Mouse (Mus musculus) heart, adult 2 months (tissue): Measurements from ENCODE around the gene Arap1. TPM values are rescaled to one million over a fixed set of nuclear protein-coding genes. Genes with fewer than 3 reads are reported as not detected.

Experiments
- DNase-seq, 2 experiments: peaks; one replicate each; pipeline ENCODE4 v3.0.0; 2021
- H3K27ac ChIP-seq: fragments of 200-600 bp; 2 replicates; pipeline ENCODE4 v1.8.1; 2022
- H3K27me3 ChIP-seq: fragments of 200-500 bp; 2 replicates; pipeline ENCODE4 v1.6.1; 2012; ENCODE audit warnings: mild to moderate bottlenecking, low read length, inconsistent platforms, mixed read lengths; ENCODE audit not compliant: control insufficient read depth, insufficient read depth
- H3K36me3 ChIP-seq: fragments of 200-500 bp; 2 replicates; pipeline ENCODE4 v1.6.1; 2012; ENCODE audit warnings: low read length, inconsistent platforms; ENCODE audit not compliant: control insufficient read depth, insufficient read depth
- H3K4me1 ChIP-seq: fragments of 200-500 bp; 2 replicates; pipeline ENCODE4 v1.6.1; 2011; ENCODE audit warnings: low read length; ENCODE audit not compliant: control insufficient read depth, insufficient read depth
- H3K4me3 ChIP-seq: fragments of 200-600 bp; 2 replicates; pipeline ENCODE4 v1.8.1; 2022
- H3K79me2 ChIP-seq: fragments of 200-500 bp; replicated peaks from 2 replicates; pipeline ENCODE4 v1.6.1; 2012; ENCODE audit warnings: mild to moderate bottlenecking, inconsistent platforms, low read length, moderate library complexity, mixed read lengths; ENCODE audit not compliant: control insufficient read depth, insufficient read depth
- H3K9ac ChIP-seq: fragments of 200-500 bp; 2 replicates; pipeline ENCODE4 v1.6.1; 2012; ENCODE audit warnings: low read depth, mild to moderate bottlenecking, control low read depth, inconsistent platforms, low read length, mixed read lengths
- CTCF ChIP-seq: fragments of 200-600 bp; IDR thresholded peaks from 2 replicates; pipeline ENCODE4 v1.8.1; 2022; ENCODE audit warnings: antibody characterized with exemption, mild to moderate bottlenecking, moderate library complexity
- EP300 ChIP-seq: fragments of 200-500 bp; IDR thresholded peaks from 2 replicates; pipeline ENCODE4 v1.6.1; 2011; ENCODE audit warnings: low read depth, low read length, control low read depth; ENCODE audit not compliant: insufficient read depth
- POLR2A ChIP-seq: fragments of 200-500 bp; IDR thresholded peaks from 2 replicates; pipeline ENCODE4 v1.6.1; 2011; ENCODE audit warnings: mild to moderate bottlenecking, low read depth, low read length, control low read depth; ENCODE audit not compliant: insufficient read depth
- WGBS: fragments of 180-500 bp; shearing (Covaris S2); methylation state at CpG from one replicate; pipeline ENCODE4 v1.1.7; 2018; 5-methylcytosine and 5-hydroxymethylcytosine counted together
- intact Hi-C: fragments of 180-260 bp; cut with DNase I; formaldehyde crosslinking; loops from one replicate; pipeline ENCODE4 v1.15.1; 2025
- polyA plus RNA-seq: library from polyadenylated mRNA; depleted of rRNA; stranded (reverse); fragments of >200 nt; gene quantifications from 2 replicates; pipeline ENCODE4 v1.2.3, GENCODE M21; 2012
- total RNA-seq, 2 experiments: library from RNA; stranded (reverse); gene quantifications; 2 replicates each; pipeline ENCODE4 v1.2.3; 2021

The Arap1 gene
- total and polyA plus RNA-seq, 3 experiments = 30.1 to 55.9 (median 32.6) TPM

DNA sequence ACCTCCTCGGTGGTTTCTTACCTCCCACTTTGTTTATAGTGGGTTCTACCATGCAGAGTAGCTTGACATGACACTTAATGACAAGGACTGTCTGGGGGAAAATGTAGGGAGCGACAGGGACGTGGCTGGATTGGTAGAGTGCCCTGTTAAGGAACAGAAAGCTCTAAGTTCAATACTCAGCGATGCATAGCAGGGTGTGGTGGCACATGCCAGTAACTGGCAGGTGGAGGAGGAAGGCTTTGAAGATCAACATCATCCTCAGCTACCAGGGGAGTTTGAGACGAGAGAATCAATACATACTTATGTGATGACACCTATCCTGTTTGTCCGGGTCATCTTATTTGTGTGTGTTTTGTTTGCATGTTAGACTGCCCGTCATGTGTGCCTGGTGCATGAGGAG is 21.8 kb downstream of the Arap1 start:
- H3K36me3 ChIP-seq = no peaks in the 10 kb centered on the region

DNA sequence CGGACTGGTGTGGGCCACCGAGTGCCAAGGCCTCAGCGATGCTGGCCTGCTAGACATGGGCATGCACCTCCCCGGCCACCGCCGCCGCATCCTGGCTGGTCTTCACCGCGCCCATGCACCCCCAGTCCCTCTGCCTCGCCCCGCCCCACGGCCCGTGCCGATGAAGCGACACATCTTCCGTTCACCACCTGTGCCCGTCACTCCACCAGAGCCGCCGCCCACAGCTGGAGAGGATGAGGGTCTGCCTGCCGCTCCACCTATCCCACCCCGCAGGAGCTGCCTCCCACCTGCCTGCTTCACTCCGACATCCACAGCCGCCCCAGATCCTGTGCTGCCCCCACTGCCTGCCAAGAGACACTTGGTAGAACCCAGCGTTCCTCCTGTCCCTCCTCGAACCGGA is 25.2 kb downstream of the Arap1 start:
- no peaks in the 10 kb centered on the region for H3K79me2 ChIP-seq
- H3K27ac ChIP-seq = no peak overlapping the region
- no peaks in the 10 kb centered on the region for H3K27me3 ChIP-seq
- peaks cover 2% of the 10 kb centered on the region for H3K4me1 ChIP-seq
- no peak overlapping the region for H3K4me3 ChIP-seq
- H3K36me3 ChIP-seq = no peaks in the 10 kb centered on the region
- 88% methylated on average over 26 of the region's 26 CpGs for WGBS
- no peak for DNase-seq
- TF ChIP-seq POLR2A (no peak), EP300 (no peak), CTCF (no peak)
- H3K9ac ChIP-seq = no peak overlapping the region
- intact Hi-C loops = no loop called here

More for the DNA sequence above, 21.8 kb downstream of the Arap1 start:
- no peak overlapping the region for H3K4me3 ChIP-seq
- no peaks in the 10 kb centered on the region for H3K27me3 ChIP-seq
- H3K79me2 ChIP-seq = no peaks in the 10 kb centered on the region
- H3K27ac ChIP-seq = no peak overlapping the region
- intact Hi-C loops = no loop called here
- TF ChIP-seq POLR2A = no peak
- TF ChIP-seq CTCF = no peak
- no peak for TF ChIP-seq EP300
- no peak overlapping the region for H3K9ac ChIP-seq
- no peaks in the 10 kb centered on the region for H3K4me1 ChIP-seq
- no peak for DNase-seq
- WGBS = 83% methylated on average over 7 of the region's 7 CpGs

DNA sequence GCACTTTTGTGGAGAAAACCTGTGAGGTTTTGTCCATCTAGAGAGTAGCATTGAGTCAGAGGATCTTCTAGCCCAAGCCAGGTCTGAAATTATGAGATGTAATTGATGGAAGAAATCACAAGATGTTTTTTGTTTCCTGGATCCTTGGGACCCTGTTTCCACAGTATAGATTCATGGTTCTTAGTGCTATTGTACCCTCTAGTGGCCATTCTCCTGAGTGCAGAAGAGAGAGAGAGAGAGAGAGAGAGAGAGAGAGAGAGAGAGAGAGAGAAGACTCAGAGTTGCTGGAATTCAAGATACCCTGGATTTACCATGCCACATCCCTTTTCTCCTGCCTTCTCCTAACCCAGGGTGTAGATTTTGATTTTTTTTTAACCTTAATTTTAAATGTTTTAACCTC is 26.3 kb downstream of the Arap1 start:
- intact Hi-C loops = loop anchor here (1.0 to 2.0 kb wide), 2 partner anchors 63 to 313 kb away; no protein-coding TSS in a partner anchor
- Histone ChIP-seq H3K79me2 (no peaks in the 10 kb centered on the region), H3K9ac (no peak overlapping the region), H3K36me3 (no peaks in the 10 kb centered on the region), H3K27ac (no peak overlapping the region), H3K4me3 (no peak overlapping the region), H3K27me3 (no peaks in the 10 kb centered on the region), H3K4me1 (peaks cover 2% of the 10 kb centered on the region)
- TF ChIP-seq POLR2A (no peak), CTCF (peak; percentile 74)
- DNase-seq = no peak

DNA sequence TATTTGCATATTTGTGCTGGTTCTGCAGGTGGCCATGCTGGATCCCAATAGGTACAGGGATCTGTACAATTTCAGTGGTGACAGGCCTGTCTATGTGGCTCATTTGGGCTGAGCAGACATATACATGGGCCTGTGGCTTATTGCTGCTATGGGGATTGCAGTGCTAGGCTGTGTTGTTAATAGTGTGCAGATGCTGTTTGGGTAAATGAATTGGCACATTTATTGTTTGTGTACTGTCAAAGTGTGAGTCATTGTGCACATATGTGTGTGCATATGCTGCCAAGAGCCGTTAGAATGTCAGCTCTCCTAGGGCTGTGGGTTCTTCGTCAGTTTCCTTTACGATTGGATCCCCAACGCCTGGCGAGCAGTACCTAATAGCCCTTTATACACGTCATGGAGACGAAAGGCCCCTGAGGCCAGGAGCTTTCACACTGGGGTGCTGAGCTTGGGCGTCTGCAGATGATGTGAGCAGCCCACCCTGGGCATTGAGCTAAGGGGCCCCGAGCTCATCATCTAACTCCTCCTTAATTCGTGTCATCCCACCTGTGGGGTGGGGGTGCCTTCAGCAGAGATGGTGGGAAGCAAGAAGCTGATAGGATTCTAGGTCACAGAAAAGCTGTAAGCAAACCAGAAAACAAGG is 29.0 kb downstream of the Arap1 start:
- Histone ChIP-seq H3K36me3 (no peaks in the 10 kb centered on the region), H3K27me3 (no peaks in the 10 kb centered on the region), H3K9ac (no peak overlapping the region), H3K79me2 (no peaks in the 10 kb centered on the region), H3K4me3 (no peak overlapping the region), H3K4me1 (peaks cover 6% of the 10 kb centered on the region), H3K27ac (no peak overlapping the region)
- no peak for DNase-seq
- WGBS = 82% methylated on average over 10 of the region's 10 CpGs
- intact Hi-C loops = no loop called here
- TF ChIP-seq EP300 = no peak
- TF ChIP-seq CTCF = no peak

DNA sequence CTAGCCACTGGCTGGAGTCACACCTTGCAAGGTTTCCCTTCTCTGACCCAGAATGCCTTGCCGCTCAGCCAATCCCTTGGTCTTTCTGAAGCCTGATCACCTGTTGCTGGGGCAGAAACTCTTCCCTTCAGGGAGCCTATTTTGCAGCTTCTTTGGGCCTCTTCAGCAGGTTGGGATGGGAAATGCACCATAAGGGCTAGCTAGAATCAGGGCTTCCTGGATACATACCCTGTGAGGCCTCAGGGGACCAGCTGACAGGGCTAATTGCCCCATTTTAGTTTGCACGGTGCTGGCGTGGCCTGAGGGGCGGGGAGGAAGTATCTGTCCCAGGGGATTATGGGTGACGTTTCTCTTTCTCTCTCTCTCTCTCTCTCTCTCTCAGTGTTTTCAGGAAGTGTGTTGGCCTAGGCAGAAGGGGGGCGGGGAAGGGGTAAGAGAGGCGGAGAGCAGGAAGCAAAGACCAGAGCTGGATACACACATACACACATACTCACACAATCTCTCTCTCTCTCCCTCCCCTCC is 29.9 kb downstream of the Arap1 start:
- Histone ChIP-seq H3K9ac (peak overlapping the region; percentile 33; the same call in 1 of the 2 replicates), H3K36me3 (no peaks in the 10 kb centered on the region), H3K79me2 (no peaks in the 10 kb centered on the region), H3K27ac (peak overlapping the region; percentile 77), H3K4me1 (peaks cover 7% of the 10 kb centered on the region), H3K27me3 (no peaks in the 10 kb centered on the region), H3K4me3 (peak overlapping the region; percentile 48)
- intact Hi-C loops = no loop called here
- WGBS = 12% methylated on average over 7 of the region's 7 CpGs
- peak; percentile 82 to 89 for DNase-seq
- no peak for TF ChIP-seq CTCF
- TF ChIP-seq EP300 = peak; percentile 88
- peak; percentile 56 for TF ChIP-seq POLR2A

DNA sequence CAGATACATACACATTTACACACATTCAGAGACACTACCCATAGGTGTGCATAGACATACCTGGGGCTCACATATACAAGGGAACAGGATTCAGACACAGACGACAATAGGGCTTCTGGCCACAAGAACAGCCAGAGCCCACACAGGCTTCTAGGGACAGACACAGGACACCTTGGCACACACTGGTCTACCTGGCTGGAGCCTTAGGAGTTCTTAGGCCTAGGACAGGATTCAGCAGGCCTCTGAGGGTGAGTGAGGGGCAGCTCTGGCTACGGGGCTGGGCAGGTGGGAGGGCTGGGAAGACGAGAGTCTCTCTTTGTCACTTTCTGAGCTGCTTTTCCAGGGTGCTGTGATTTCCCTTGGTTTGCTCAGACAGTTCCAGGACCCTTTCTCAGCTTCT is 30.4 kb downstream of the Arap1 start:
- intact Hi-C loops = no loop called here
- no peaks in the 10 kb centered on the region for H3K79me2 ChIP-seq
- 40% methylated on average over 3 of the region's 3 CpGs for WGBS
- H3K4me3 ChIP-seq = peak overlapping the region; percentile 48
- no peaks in the 10 kb centered on the region for H3K36me3 ChIP-seq
- TF ChIP-seq CTCF = no peak
- no peak for TF ChIP-seq EP300
- no peak for TF ChIP-seq POLR2A
- H3K9ac ChIP-seq = peak overlapping the region; percentile 33
- H3K27ac ChIP-seq = peak overlapping the region; percentile 77
- peaks cover 7% of the 10 kb centered on the region for H3K4me1 ChIP-seq
- no peaks in the 10 kb centered on the region for H3K27me3 ChIP-seq
- DNase-seq = no peak
